Mouse (Mus musculus) gastrocnemius, postnatal 25 days (tissue): ENCODE measurements around the gene Olfr1120. TPM values are rescaled to one million over a fixed set of nuclear protein-coding genes. Genes with fewer than 3 reads are reported as not detected.
"Not testable (repeated sequence)": the region's sequence is repeated elsewhere in the genome, so short reads cannot be mapped to it uniquely, and the experiment has no call there.

Experiments used
- DNase-seq: peaks from one replicate; pipeline ENCODE4 v3.0.0; 2022
- long read RNA-seq, 2 experiments: library from polyadenylated mRNA; stranded (forward); transcript quantifications; one replicate each; pipeline ENCODE4 v2.0.0; 2021
- total RNA-seq, 2 experiments: library from RNA; stranded (reverse); gene quantifications; 1 replicate in 1 of 2; 2 replicates in 1 of 2; pipeline ENCODE4 v1.2.3; 2021

The Olfr1120 gene
- not detected for total RNA-seq
- long read RNA-seq, experiment 1, result 0 reads
- long read RNA-seq, experiment 2, result 0 reads

- no peak for DNase-seq
Measured at GRCm38 (mm10) chr2:87354515-87354914, at the start of gene Olfr1120. TSS of gene Olfr1120 (plus strand) at chr2:87354815.

GRCm38 (mm10) chr2:87307281-87307680, 47.3 kb upstream of the Olfr1120 start, which contains the start of gene Olfr1118:
TSS of gene Olfr1118 (plus strand) at chr2:87307581.
- DNase-seq, result no peak

- not testable (repeated sequence) for DNase-seq
Measured at GRCm38 (mm10) chr2:87360121-87360520, 5.5 kb downstream of the Olfr1120 start.

GRCm38 (mm10) chr2:87369595-87369994, 15.0 kb downstream of the Olfr1120 start, which contains the start of gene Olfr1121:
TSS of gene Olfr1121 (plus strand) at chr2:87369895.
- no peak for DNase-seq

GRCm38 (mm10) chr2:87371726-87372125, 17.1 kb downstream of the Olfr1120 start:
- DNase-seq, result no peak

GRCm38 (mm10) chr2:87383935-87384334, 29.3 kb downstream of the Olfr1120 start:
- DNase-seq, result no peak

- DNase-seq, result no peak
Measured at GRCm38 (mm10) chr2:87385549-87385948, 30.9 kb downstream of the Olfr1120 start, which contains the start of gene Olfr1122. TSS of gene Olfr1122 (plus strand) at chr2:87385849.

GRCm38 (mm10) chr2:87393605-87394004, 39.0 kb downstream of the Olfr1120 start:
- DNase-seq, result not testable (repeated sequence)

- not testable (repeated sequence) for DNase-seq
Measured at GRCm38 (mm10) chr2:87394686-87395085, 40.1 kb downstream of the Olfr1120 start.

Other genes starting within 250 kb of the Olfr1120 start
- gene Olfr259, start 240.2 kb upstream of the Olfr1120 start, total RNA-seq, result not detected
- gene Olfr1110, start 214.5 kb upstream of the Olfr1120 start, total RNA-seq, result not detected
- not detected for gene Olfr1111, start 202.2 kb upstream of the Olfr1120 start, total RNA-seq
- gene Olfr1112, start 167.0 kb upstream of the Olfr1120 start, total RNA-seq, result not detected
- not detected for gene Olfr1113, start 145.8 kb upstream of the Olfr1120 start, total RNA-seq
- gene Olfr1115, start 106.8 kb upstream of the Olfr1120 start, total RNA-seq, result not detected
- not detected for gene Olfr1116, start 87.3 kb upstream of the Olfr1120 start, total RNA-seq
- not detected for gene Olfr1118, start 47.2 kb upstream of the Olfr1120 start, total RNA-seq
- gene Olfr1121, start 15.1 kb downstream of the Olfr1120 start, total RNA-seq, result not detected
- gene Olfr1122, start 31.0 kb downstream of the Olfr1120 start, total RNA-seq, result not detected
- gene Olfr1123, start 61.8 kb downstream of the Olfr1120 start, total RNA-seq, result not detected
- not detected for gene Olfr1124, start 75.5 kb downstream of the Olfr1120 start, total RNA-seq
- gene Olfr1126, start 99.1 kb downstream of the Olfr1120 start, total RNA-seq, result not detected
- not detected for gene Pramel7, start 142.3 kb downstream of the Olfr1120 start, total RNA-seq
- not detected for gene Pramel6, start 151.8 kb downstream of the Olfr1120 start, total RNA-seq
- gene Olfr153, start 177.0 kb downstream of the Olfr1120 start, total RNA-seq, result not detected
- gene Olfr1128, start 190.7 kb downstream of the Olfr1120 start, total RNA-seq, result not detected
- not detected for gene Olfr1129, start 219.1 kb downstream of the Olfr1120 start, total RNA-seq